Mouse (Mus musculus): ENCODE data around the gene Elavl4.

GRCm38 (mm10) chr4:110285346-110286330 lies 66.1 kb downstream of the Elavl4 start:
- TF ChIP-seq CTCF (IDR thresholded peaks at IDR 0.05; ENCODE audit: extremely low read depth, insufficient read depth, low read length) (no peak), POLR2A (IDR thresholded peaks at IDR 0.05; ENCODE audit: extremely low read depth, insufficient read depth, low read length) (peak; percentile 50)
